Mouse (Mus musculus): Measurements from ENCODE around the gene Chn1.

Chn1 gene

GRCm38 (mm10) chr2:73636387-73636786 lies 138.8 kb downstream of the Chn1 start:
- no peak for DNase-seq (ENCODE audit: low spot score)

GRCm38 (mm10) chr2:73631816-73632215 lies 143.3 kb downstream of the Chn1 start:
- no peak for DNase-seq (ENCODE audit: low spot score)

GRCm38 (mm10) chr2:73618486-73619052 lies 156.6 kb downstream of the Chn1 start:
- DNase-seq (ENCODE audit: low spot score) = no peak

GRCm38 (mm10) chr2:73616434-73617057 lies 158.6 kb downstream of the Chn1 start:
- no peak for DNase-seq (ENCODE audit: low spot score)

- DNase-seq (ENCODE audit: low spot score) = no peak
Observed at GRCm38 (mm10) chr2:73615456-73615855, 159.7 kb downstream of the Chn1 start.

GRCm38 (mm10) chr2:73614303-73614702 lies 160.8 kb downstream of the Chn1 start:
- DNase-seq (ENCODE audit: low spot score) = no peak

- no peak for DNase-seq (ENCODE audit: low spot score)
Observed at GRCm38 (mm10) chr2:73612941-73613340, 162.2 kb downstream of the Chn1 start.

GRCm38 (mm10) chr2:73612367-73612914 lies 162.7 kb downstream of the Chn1 start:
- no peak for DNase-seq (ENCODE audit: low spot score)

GRCm38 (mm10) chr2:73611798-73612197 lies 163.3 kb downstream of the Chn1 start:
- DNase-seq (ENCODE audit: low spot score) = no peak

GRCm38 (mm10) chr2:73609724-73610210 lies 165.4 kb downstream of the Chn1 start:
- DNase-seq (ENCODE audit: low spot score) = no peak

- DNase-seq (ENCODE audit: low spot score) = no peak
Observed at GRCm38 (mm10) chr2:73609067-73609723, 166.0 kb downstream of the Chn1 start.

- DNase-seq (ENCODE audit: low spot score) = no peak
Observed at GRCm38 (mm10) chr2:73608391-73608790, 166.8 kb downstream of the Chn1 start.

- DNase-seq (ENCODE audit: low spot score) = no peak
Observed at GRCm38 (mm10) chr2:73607609-73608008, 167.5 kb downstream of the Chn1 start.

- DNase-seq (ENCODE audit: low spot score) = no peak
Observed at GRCm38 (mm10) chr2:73607146-73607545, 168.0 kb downstream of the Chn1 start.

GRCm38 (mm10) chr2:73606616-73607015 lies 168.5 kb downstream of the Chn1 start:
- DNase-seq (ENCODE audit: low spot score) = no peak

- no peak for DNase-seq (ENCODE audit: low spot score)
Observed at GRCm38 (mm10) chr2:73605077-73605476, 170.1 kb downstream of the Chn1 start.

- DNase-seq (ENCODE audit: low spot score) = no peak
Observed at GRCm38 (mm10) chr2:73604579-73604978, 170.6 kb downstream of the Chn1 start.

GRCm38 (mm10) chr2:73600650-73601049 lies 174.5 kb downstream of the Chn1 start:
- no peak for DNase-seq (ENCODE audit: low spot score)

GRCm38 (mm10) chr2:73597772-73598171 lies 177.4 kb downstream of the Chn1 start:
- DNase-seq (ENCODE audit: low spot score) = no peak

GRCm38 (mm10) chr2:73596786-73597185 lies 178.4 kb downstream of the Chn1 start:
- DNase-seq (ENCODE audit: low spot score) = no peak

GRCm38 (mm10) chr2:73596326-73596725 lies 178.8 kb downstream of the Chn1 start:
- no peak for DNase-seq (ENCODE audit: low spot score)

GRCm38 (mm10) chr2:73593101-73593439 lies 182.1 kb downstream of the Chn1 start:
- DNase-seq (ENCODE audit: low spot score) = no peak

All from embryo, embryonic 10.5 days (tissue).